Mouse (Mus musculus) stomach, postnatal 0 days (tissue): ENCODE measurements around the gene Arhgef28.

Experiments
- CTCF ChIP-seq: IDR thresholded peaks from 2 replicates; pipeline ENCODE4 v1.5.1; 2016; ENCODE audit warnings: antibody characterized with exemption, low read depth, mild to moderate bottlenecking, moderate library complexity
- EP300 ChIP-seq: optimal IDR thresholded peaks from 2 replicates; pipeline ENCODE3; 2016; ENCODE audit warnings: antibody characterized with exemption

GRCm38 (mm10) chr13:97941099-97941498, 265.1 kb downstream of the Arhgef28 start:
- TF ChIP-seq CTCF (no peak), EP300 (no peak)
